Mouse (Mus musculus) Patski (cell line): ENCODE results near the gene Prdx1. TPM values are rescaled to one million over a fixed set of nuclear protein-coding genes. Genes with fewer than 3 reads are reported as not detected.

Experiments used
- ATAC-seq: fragments of 100-300 bp; one replicate; pipeline ENCODE4 v1.8.0; 2021
- CTCF ChIA-PET: fragments of 350-600 bp; sonication (Branson Sonifier 250); formaldehyde crosslinking; loops from one replicate; lab custom pipeline; 2022; ENCODE audit warnings: inconsistent platforms; lab: Charles Lee
- POLR2A ChIA-PET: fragments of 350-600 bp; sonication (Branson Sonifier 250); formaldehyde crosslinking; loops from one replicate; lab custom pipeline; 2022; ENCODE audit warnings: antibody characterized with exemption, inconsistent platforms; lab: Charles Lee
- DNase-seq: peaks from one replicate; pipeline ENCODE4 v3.0.0-alpha.2; 2011; ENCODE audit warnings: low read depth, low spot score
- H3K27me3 ChIP-seq: fragments of 371-371 bp; one replicate; pipeline ENCODE4 v1.5.1; 2021
- CTCF ChIP-seq: fragments of 100-300 bp; IDR thresholded peaks from one replicate; pipeline ENCODE4 v1.5.1; 2021
- in situ Hi-C: fragments of 300-500 bp; cut with MboI; formaldehyde crosslinking; loops from 3 replicates; pipeline ENCODE4 v1.11.1; 2018; ENCODE audit warnings: low pct_unique_long_range_greater_than_20kb, mixed read lengths
- polyA plus RNA-seq: library from polyadenylated mRNA; unstranded; gene quantifications from one replicate; pipeline ENCODE4 v1.2.3, GENCODE M21; 2021

Gene Prdx1
- 538 TPM for polyA plus RNA-seq

DNA sequence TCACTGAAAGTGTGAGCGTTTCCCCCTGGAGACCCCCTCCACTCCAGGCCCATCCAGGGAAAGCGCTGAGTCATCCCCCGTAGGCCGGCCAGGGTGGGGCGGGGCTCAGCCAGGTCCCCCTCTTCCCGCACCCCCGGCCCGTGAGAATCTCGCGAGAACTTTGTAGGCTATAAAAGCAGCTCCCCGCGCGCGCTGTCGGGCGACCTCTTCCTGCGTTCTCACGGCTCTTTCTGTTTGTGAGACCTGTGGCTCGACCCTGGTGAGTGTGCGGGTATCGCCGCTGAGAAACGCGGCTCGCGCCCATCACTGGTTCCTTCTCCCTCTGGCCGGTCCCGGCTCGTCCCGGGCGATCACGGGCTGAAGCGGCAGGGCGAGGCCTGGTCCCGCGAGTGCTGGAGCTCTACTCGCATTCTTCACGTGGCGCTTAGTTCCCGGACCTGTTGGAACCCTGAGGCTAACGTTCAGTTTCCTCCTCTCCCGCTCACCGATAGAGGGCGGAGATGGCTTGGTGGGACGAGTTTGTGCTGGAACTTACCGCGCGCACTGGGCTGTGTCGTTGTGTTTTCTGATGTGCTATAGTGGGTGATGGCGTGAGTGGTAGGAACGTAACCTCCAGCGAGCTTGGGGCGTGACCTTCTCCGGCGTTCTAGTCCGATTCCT, at the start of gene Prdx1:
Gene Prdx1, plus strand, starts transcription at position 143 of the 660 bp plus-strand sequence.
- ChIA-PET CTCF (interaction anchor here (0.8 to 1.6 kb wide), 5 partner anchors 9 to 103 kb away, joined by 3 to 4 read pairs (median 3); no protein-coding TSS in a partner anchor), POLR2A (interaction anchor here (0.8 to 2.5 kb wide), 9 partner anchors 9 to 40 kb away, joined by 3 to 6 read pairs (median 4); partner anchors contain the start of genes Akr1a1 and Ccdc163)
- ATAC-seq = peak; percentile 66
- in situ Hi-C loops = no loop called here
- peak; percentile 64 for TF ChIP-seq CTCF
- DNase-seq = peak; percentile 58
- H3K27me3 ChIP-seq = no peaks in the 10 kb centered on the region

DNA sequence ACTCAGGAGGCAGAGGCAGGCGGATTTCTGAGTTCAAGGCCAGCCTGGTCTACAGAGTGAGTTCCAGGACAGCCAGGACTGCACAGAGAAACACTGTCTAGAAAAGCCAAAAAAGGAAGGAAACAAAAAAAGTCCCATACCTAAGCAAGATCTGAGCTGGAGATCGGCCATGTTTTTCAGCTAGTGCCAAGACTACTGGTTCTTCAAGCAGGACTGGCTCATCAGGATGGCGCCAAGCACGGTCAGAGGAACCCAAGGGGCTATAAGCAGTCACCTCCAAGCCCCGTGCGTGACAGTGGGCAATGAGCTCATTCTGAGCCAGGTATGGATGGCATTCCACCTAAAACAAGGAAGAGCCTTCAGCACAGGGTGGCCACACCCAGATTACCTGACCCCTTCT, 46.5 kb upstream of the Prdx1 start:
- ATAC-seq = no peak
- no peak for DNase-seq
- in situ Hi-C loops = no loop called here
- TF ChIP-seq CTCF = no peak
- ChIA-PET CTCF (no interaction called here), POLR2A (no interaction called here)
- no peaks in the 10 kb centered on the region for H3K27me3 ChIP-seq

DNA sequence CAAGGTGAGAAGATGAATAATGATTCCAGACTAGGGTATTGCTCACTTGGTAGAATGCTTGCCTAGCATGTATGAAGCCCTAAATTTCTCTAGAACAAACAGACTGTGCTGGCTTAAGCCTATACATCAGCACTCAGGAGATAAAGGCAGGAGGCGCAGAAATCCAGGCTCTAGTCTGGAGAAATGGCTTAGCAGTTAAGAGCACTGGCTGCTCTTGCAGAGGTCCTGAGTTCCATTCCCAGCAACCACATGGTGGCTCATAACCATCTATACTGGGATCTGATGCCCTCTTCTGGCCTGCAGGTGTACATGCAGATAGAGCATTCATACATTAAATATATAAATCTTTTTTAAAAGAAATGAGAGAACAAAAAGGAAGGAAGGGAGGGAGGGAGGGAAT, 43.3 kb upstream of the Prdx1 start:
- DNase-seq = no peak
- TF ChIP-seq CTCF = peak; percentile 53
- no peaks in the 10 kb centered on the region for H3K27me3 ChIP-seq
- in situ Hi-C loops = loop anchor here (10.0 kb wide), 1 partner anchor 53 kb away; no protein-coding TSS in a partner anchor
- no peak for ATAC-seq
- CTCF ChIA-PET = no interaction called here
- POLR2A ChIA-PET = no interaction called here

DNA sequence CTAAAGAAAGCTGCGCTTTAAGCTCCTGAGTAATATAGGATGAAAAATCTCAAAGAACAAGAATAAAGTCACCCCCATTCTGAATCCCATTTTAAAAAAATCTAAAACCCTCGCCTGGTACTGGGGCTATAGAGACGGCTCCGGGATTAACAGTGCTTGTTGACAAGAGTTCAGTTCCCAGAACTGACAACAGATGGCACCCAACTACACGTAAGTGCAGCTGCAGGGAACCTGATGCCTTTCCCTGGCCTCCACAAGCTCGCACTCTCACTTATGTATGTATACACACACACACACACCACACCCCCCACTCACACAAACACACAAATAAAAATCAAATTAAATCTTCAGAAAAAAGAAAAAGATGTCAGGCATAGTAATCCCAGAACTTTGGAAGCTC, 41.0 kb upstream of the Prdx1 start:
- in situ Hi-C loops = loop anchor here (10.0 kb wide), 1 partner anchor 50 kb away; no protein-coding TSS in a partner anchor
- ATAC-seq (no peak), DNase-seq (no peak)
- TF ChIP-seq CTCF = peak; percentile 51
- CTCF ChIA-PET = interaction anchor here (0.9 to 1.6 kb wide), 5 partner anchors 12 to 44 kb away, joined by 3 to 6 read pairs (median 4); partner anchors contain the start of gene Prdx1
- POLR2A ChIA-PET = interaction anchor here (0.6 to 1.6 kb wide), 3 partner anchors 32 to 46 kb away, joined by 4 read pairs; no protein-coding TSS in a partner anchor
- no peaks in the 10 kb centered on the region for H3K27me3 ChIP-seq

DNA sequence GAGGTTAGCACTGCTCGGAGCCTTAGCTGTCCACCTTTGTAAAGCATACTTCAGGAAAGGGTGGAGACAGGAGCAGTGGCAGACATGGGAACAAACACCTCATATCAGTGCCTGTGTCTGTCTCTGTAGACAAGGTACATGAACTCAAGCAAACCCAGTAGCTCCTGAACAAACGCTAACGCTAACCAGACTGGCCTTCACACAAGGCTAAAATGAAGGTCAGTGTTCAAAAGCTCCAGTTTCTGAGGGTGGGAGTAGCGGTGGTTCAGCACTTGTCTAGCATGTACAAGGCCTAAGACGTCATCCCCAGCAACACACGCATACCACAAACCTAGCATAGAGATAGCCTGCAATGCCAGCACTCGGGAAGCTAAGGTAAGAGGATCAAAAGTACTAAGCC, 39.7 kb upstream of the Prdx1 start:
- CTCF ChIA-PET = interaction anchor here (1.0 to 1.3 kb wide), 3 partner anchors 10 to 60 kb away, joined by 3 to 4 read pairs (median 4); partner anchors contain the start of gene Prdx1
- in situ Hi-C loops = loop anchor here (10.0 kb wide), 1 partner anchor 49 kb away; no protein-coding TSS in a partner anchor
- no peaks in the 10 kb centered on the region for H3K27me3 ChIP-seq
- TF ChIP-seq CTCF = no peak
- ATAC-seq = no peak
- POLR2A ChIA-PET = interaction anchor here (1.6 kb wide), 1 partner anchor 40 kb away, joined by 4 read pairs; no protein-coding TSS in a partner anchor
- no peak for DNase-seq

DNA sequence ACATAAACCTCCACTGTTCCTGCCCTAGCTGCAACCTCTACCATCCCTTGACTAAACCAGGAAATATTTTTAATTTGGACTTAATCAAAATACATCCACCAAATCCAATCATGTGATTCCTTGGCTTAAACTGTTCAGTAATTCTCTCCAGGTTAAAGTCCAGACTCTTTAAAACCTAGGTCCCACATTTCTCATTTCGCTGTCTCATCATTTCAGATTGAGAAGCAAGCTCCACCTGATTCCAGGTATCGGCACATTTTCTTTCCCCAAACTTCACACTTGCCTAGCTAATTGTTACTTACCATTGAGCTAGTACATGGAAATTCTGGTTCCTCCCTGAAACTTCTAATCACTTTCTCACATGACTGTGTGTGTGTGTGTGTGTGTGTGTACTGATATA, 35.9 kb upstream of the Prdx1 start:
- no peak for TF ChIP-seq CTCF
- POLR2A ChIA-PET = interaction anchor here (1.2 to 1.7 kb wide), 2 partner anchors 37 to 348 kb away, joined by 3 to 6 read pairs; partner anchors contain the start of gene Prdx1
- CTCF ChIA-PET = no interaction called here
- no peaks in the 10 kb centered on the region for H3K27me3 ChIP-seq
- no peak for DNase-seq
- no peak for ATAC-seq
- in situ Hi-C loops = loop anchor here (10.0 kb wide), 1 partner anchor 45 kb away; no protein-coding TSS in a partner anchor

DNA sequence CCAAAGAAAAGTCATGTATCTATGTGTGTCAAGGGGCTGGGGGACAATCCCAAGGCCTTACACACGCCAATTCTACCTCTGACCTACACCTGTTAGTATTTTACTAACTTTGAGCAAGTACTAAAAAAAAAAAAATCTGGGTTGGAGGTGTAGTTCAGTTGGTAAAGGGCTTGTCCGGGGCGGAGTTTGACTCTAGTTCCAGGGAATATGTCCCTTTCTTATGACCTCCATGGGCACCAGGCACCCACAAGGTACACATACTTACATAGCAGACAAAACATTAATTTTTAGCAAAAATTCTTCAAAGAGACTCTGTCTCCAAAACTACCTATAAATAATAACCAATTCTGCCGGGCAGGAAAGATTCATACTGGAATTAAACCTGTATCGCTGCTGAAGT, 35.0 kb upstream of the Prdx1 start:
- CTCF ChIA-PET = interaction anchor here (1.4 kb wide), 1 partner anchor 11 kb away, joined by 6 read pairs; no protein-coding TSS in a partner anchor
- TF ChIP-seq CTCF = no peak

DNA sequence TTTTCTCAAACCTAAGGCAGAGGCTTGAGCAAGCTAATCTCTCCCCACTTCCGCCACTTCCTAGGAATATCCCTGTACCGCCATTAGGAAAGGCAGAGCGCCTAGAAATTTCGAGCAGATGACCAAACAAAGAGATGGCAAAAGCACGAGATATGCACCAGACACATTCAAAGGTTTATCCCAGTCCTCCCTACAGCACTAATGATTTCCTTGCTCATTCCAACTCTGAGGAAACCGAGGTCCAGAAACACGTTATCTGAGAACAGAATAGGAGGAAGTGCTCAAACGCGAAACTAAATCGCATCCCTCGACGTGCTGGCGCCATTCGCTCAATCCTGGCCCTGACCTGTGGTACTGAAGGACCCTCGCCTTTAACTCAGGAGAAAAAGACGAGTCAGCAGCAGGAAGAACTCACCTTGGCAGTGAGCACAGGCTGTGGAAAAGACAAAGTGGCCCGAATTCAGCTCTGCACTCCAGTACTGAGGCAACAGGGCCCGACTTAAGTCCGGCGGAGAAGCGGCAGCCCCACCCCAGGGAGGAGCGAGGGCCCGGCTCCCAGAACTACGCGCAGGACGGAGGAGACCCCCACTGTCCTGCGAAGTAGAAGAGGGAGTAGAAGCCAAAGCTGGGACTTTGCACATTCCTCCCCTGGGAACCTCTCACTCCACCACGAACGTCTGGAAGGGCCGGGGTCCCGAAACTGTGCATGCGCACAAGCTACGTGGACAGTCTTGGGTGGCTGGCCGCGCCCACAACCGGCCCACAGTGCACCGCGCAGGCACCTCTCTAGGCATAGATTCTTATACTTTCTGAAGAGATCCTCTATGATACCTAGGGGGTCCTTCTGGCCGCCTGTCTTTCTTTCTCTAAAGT, 34.2 kb upstream of the Prdx1 start, which contains the start of gene Akr1a1:
Gene Akr1a1, minus strand, starts transcription at position 757 of the 873 bp plus-strand sequence.
- in situ Hi-C loops = no loop called here
- CTCF ChIA-PET = interaction anchor here (1.3 to 1.4 kb wide), 2 partner anchors 9 to 10 kb away, joined by 3 to 6 read pairs; no protein-coding TSS in a partner anchor
- peak; percentile 76 for ATAC-seq
- no peak for DNase-seq
- TF ChIP-seq CTCF = no peak
- H3K27me3 ChIP-seq = no peaks in the 10 kb centered on the region
- POLR2A ChIA-PET = interaction anchor here (0.5 to 1.4 kb wide), 4 partner anchors 10 to 34 kb away, joined by 3 to 6 read pairs (median 3); partner anchors contain the start of gene Prdx1

More for the DNA sequence above, 35.0 kb upstream of the Prdx1 start:
- H3K27me3 ChIP-seq = no peaks in the 10 kb centered on the region
- POLR2A ChIA-PET = interaction anchor here (0.5 to 1.7 kb wide), 4 partner anchors 9 to 36 kb away, joined by 3 to 6 read pairs (median 4); partner anchors contain the start of gene Prdx1
- DNase-seq (no peak), ATAC-seq (no peak)
- in situ Hi-C loops = no loop called here

DNA sequence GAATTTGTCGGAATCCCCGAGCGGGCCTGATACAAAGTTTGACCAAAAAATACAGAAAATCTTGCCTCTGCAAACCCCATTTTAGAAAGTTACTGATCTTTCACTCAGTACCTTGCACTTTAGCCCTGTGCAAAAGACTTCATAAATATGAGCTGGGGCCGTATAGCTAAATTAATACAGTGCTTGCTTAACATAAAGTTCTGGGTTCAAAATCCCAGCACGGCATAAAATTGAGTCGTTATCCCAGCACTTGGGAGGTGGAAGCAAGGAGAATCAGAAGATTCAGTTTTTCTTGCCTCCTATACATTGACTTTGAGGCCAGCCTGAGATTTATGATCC, 33.6 kb upstream of the Prdx1 start:
- in situ Hi-C loops = no loop called here
- H3K27me3 ChIP-seq = no peaks in the 10 kb centered on the region
- ATAC-seq (no peak), DNase-seq (no peak)
- CTCF ChIA-PET = interaction anchor here (1.3 to 1.4 kb wide), 2 partner anchors 8 to 10 kb away, joined by 3 to 6 read pairs; no protein-coding TSS in a partner anchor
- TF ChIP-seq CTCF = no peak
- POLR2A ChIA-PET = interaction anchor here (0.7 to 1.4 kb wide), 3 partner anchors 15 to 37 kb away, joined by 3 to 6 read pairs (median 3); partner anchors contain the start of gene Prdx1

DNA sequence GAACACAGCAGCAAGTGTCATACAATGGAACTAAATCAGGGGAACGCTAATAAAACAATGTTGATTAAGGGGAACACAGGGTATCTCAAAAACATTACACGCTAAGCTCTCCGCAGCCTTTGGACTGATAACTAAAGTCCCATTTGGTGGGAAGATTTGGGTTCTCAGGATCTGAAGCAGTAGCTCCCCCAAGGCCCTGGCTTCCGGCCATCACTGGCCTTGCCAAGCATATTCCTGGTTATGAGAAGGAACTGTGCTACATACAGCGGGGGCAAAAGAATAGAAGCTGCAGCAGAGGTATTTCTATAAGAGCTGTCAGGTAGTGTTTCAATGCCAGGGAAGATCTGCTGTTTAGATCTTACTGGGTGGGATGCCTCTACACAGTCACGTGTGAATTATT, 32.1 kb upstream of the Prdx1 start:
- ATAC-seq (no peak), DNase-seq (no peak)
- CTCF ChIA-PET = no interaction called here
- POLR2A ChIA-PET = interaction anchor here (1.4 kb wide), 1 partner anchor 35 kb away, joined by 3 read pairs; no protein-coding TSS in a partner anchor
- no peaks in the 10 kb centered on the region for H3K27me3 ChIP-seq
- no peak for TF ChIP-seq CTCF
- in situ Hi-C loops = no loop called here
